Mouse (Mus musculus): ENCODE results near the gene Neurl1b.

DNA sequence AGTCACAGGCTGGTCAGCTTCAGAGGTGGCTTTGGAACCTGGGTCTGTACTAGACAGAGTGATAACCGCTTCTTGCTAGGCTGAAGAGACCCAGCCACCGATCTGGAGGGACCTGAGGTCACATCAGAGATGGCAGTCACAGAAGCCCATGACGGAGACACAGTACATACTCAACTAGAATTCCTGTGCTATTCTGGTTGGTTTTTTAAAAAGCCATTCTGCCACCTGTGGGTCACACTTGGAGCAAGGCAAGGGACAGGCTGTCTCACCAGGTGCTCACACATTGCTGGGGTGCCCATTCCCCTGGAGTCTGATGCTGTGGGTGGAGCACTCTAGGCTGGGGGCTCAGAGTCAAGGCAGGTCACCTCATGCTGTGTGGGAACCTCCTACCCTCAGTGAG is 1.5 kb downstream of the Neurl1b start:
- no peak for TF ChIP-seq CTCF (IDR thresholded peaks at IDR 0.05; ENCODE audit: insufficient read depth, low read depth, low read length)
- no peak for TF ChIP-seq POLR2A (IDR thresholded peaks at IDR 0.05; ENCODE audit: insufficient read depth, low read depth, low read length)

Measured in olfactory bulb, adult 2 months (tissue).